Mouse (Mus musculus): ENCODE measurements around the gene Lysmd3. TPM values are rescaled to one million over a fixed set of nuclear protein-coding genes. Genes with fewer than 3 reads are reported as not detected.
"Not testable (repeated sequence)": the region's sequence is repeated elsewhere in the genome, so short reads cannot be mapped to it uniquely, and the experiment has no call there.

Lysmd3 gene
- polyA plus RNA-seq (2015; fragmentation: Nextera tagmentation; extraction: Ambion mirVana) = 22.8 and 23.6 TPM in 2 replicates

DNA sequence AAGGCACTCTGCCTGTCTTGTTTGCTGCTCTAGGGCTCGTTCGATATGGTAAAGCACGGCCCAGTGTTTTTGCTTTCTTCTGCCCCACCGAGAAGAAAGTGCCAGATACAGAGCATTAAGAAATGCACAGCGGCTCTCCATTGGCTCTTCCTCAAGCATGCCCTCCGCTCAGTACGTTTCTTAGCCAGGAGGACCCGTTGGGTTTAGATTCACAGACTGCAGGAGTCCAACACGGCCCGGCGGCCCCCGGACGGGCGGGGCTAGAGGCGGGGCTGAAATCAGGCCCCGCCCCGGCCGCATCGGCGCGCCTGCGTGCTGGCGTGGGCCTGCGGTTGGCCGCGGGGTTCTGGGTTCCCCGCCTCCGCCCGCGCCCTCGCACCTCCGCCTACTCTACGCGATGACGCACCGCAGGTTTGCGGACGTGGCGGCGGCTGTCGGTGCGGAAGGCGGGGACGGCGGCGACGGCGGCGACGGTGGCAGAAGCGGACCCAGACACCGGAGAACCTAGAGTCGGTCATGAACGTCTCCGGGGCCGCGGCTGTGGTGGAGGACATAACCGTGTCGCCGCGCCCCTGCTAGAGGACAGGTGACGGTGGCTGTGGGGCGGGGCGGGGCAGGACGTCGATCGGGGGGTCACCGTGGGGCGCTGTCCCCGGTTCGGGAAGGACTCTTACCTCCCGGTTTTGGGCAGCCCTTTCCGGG lies at the start of gene Lysmd3:
Lysmd3 (plus strand) TSS at position 313 of the 702 bp plus-strand sequence.
- Histone ChIP-seq H3K4me3 (replicated peaks) (peak within 1 kb of the TSS; percentile 76), H3K4me1 (no peaks in the 10 kb centered on the region; the same call in 1 of the 2 replicates), H3K9me3 (no peaks in the 10 kb centered on the region), H3K9ac (peak within 1 kb of the TSS; percentile 77), H3K27ac (peak within 1 kb of the TSS; percentile 90), H3K36me3 (no peaks in the 10 kb centered on the region), H3K27me3 (replicated peaks) (no peaks in the 10 kb centered on the region), H3K4me2 (peak within 1 kb of the TSS; percentile 72)
- ATAC-seq (ENCODE audit: insufficient read depth, low FRiP score, low read depth) = peak; percentile 100
- under 1% methylated on average over 72 of the region's 73 CpGs for WGBS

- no peak overlapping the region for H3K4me2 ChIP-seq
- no peaks in the 10 kb centered on the region for H3K36me3 ChIP-seq
- ATAC-seq (ENCODE audit: insufficient read depth, low FRiP score, low read depth) = no peak
- no peak overlapping the region for H3K9ac ChIP-seq
- no peak overlapping the region for H3K27ac ChIP-seq
- H3K4me1 ChIP-seq = no peaks in the 10 kb centered on the region
- H3K9me3 ChIP-seq = no peaks in the 10 kb centered on the region
- no peak overlapping the region for H3K4me3 ChIP-seq (replicated peaks)
- no peaks in the 10 kb centered on the region for H3K27me3 ChIP-seq (replicated peaks)
- 86% methylated on average over 4 of the region's 4 CpGs for WGBS
Measured at GRCm38 (mm10) chr13:81610349-81610748, 47.1 kb upstream of the Lysmd3 start.

DNA sequence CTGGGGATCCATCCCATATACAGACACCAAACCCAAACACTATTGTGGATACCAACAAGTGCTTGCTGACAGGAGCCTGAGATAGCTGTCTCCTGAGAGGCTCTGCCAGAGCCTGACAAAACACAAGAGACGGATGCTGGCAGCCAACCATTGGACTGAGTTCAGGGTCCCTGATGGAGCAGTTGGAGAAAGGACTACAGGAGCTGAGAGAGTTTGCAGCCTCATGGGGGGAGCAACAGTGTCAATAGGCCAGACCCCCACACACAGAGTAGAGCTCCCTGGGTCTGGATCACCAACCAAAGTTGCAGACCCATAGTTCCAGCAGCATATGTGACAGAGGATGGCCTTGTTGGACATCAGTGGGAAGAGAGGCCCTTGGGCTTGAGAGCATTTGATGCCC lies 29.6 kb upstream of the Lysmd3 start:
- not testable (repeated sequence) for H3K4me1 ChIP-seq; H3K4me2 ChIP-seq; ATAC-seq (ENCODE audit: insufficient read depth, low FRiP score, low read depth); H3K9me3 ChIP-seq; H3K27me3 ChIP-seq (replicated peaks); H3K27ac ChIP-seq; H3K4me3 ChIP-seq (replicated peaks); H3K9ac ChIP-seq; H3K36me3 ChIP-seq
- 71% methylated on average over 1 of the region's 1 CpGs for WGBS

DNA sequence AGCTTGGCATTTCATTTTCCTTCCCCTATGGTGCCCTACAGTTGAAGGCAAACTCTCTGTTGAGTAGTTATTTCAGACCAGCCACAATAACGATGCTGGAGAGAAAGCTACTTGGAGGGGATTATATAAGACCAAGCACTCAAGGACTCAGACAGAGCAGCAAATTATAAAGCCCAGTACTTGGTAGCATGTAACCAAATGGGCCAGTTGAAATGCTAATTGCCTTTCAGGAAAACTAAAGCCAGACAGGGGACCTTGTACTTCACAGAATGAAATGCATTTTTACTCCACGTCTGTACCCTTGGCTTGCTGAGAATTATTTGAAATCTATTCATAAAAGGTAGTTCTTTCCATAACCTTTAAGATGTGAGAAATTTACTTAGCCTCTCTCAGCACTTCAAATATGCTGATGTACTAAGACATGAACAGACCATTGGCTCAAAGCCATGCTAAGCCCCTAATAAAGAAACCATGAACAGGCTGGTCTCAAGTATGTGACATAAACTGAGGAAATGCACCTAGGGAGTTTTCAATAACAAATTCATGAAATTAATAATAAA lies 28.8 kb upstream of the Lysmd3 start:
- WGBS = 73% methylated on average over 2 of the region's 2 CpGs
- Histone ChIP-seq H3K36me3 (no peaks in the 10 kb centered on the region), H3K4me1 (peaks cover 8% of the 10 kb centered on the region; the same call in 1 of the 2 replicates), H3K9me3 (no peaks in the 10 kb centered on the region), H3K9ac (no peak overlapping the region), H3K27ac (no peak overlapping the region), H3K4me2 (no peak overlapping the region), H3K4me3 (replicated peaks) (no peak overlapping the region), H3K27me3 (replicated peaks) (peaks cover 6% of the 10 kb centered on the region; the same call in 1 of the 2 replicates)
- no peak for ATAC-seq (ENCODE audit: insufficient read depth, low FRiP score, low read depth)

DNA sequence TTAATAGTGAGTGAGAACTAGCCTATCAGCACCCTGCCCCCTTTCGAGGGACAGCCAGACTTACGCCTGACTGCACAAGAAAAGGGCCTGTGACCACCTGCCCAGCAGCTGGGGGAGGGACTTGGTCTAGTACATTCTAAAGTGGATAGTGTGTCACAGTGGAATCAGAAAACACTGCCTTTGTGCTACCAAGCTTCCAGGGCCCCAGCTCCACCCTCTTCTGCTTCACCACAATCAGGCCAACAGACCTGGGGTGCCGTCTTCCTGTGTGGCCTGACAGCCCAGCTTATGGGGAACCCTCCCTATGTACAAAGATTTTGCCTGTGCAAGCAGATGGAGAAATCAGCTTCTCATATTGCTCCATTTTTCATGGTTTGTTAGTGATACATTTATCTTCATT lies 28.1 kb upstream of the Lysmd3 start:
- ATAC-seq (ENCODE audit: insufficient read depth, low FRiP score, low read depth) = no peak
- no peaks in the 10 kb centered on the region for H3K36me3 ChIP-seq
- H3K27me3 ChIP-seq (replicated peaks) = peaks cover 6% of the 10 kb centered on the region; the same call in 1 of the 2 replicates
- H3K9ac ChIP-seq = no peak overlapping the region
- H3K4me1 ChIP-seq = peaks cover 8% of the 10 kb centered on the region; the same call in 1 of the 2 replicates
- H3K9me3 ChIP-seq = no peaks in the 10 kb centered on the region
- H3K4me3 ChIP-seq (replicated peaks) = no peak overlapping the region
- 65% methylated on average over 3 of the region's 3 CpGs for WGBS
- no peak overlapping the region for H3K4me2 ChIP-seq
- H3K27ac ChIP-seq = no peak overlapping the region

DNA sequence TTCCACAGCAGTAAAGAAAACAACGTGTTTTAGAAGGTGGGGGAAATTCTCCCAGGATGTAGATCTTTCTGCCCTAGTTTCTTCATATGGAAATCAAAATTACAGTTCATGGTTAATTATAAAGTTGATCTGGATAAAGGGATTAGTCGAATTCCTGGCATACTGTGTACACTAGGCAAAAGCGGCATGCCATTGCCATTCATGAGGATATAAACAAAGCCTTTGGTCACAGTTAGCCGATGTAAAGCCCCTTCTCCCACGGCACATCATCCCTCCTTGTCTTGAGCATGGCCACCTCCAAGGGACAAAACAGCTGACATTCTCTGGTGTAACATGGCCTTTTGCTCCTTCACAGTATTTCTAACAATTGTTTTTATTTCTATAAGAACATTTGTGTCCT lies 26.9 kb upstream of the Lysmd3 start:
- Histone ChIP-seq H3K4me1 (peaks cover 8% of the 10 kb centered on the region; the same call in 1 of the 2 replicates), H3K9ac (no peak overlapping the region), H3K36me3 (no peaks in the 10 kb centered on the region), H3K4me3 (replicated peaks) (no peak overlapping the region), H3K27ac (no peak overlapping the region), H3K27me3 (replicated peaks) (peaks cover 6% of the 10 kb centered on the region; the same call in 1 of the 2 replicates), H3K4me2 (no peak overlapping the region), H3K9me3 (no peaks in the 10 kb centered on the region)
- WGBS = 72% methylated on average over 5 of the region's 5 CpGs
- no peak for ATAC-seq (ENCODE audit: insufficient read depth, low FRiP score, low read depth)

- Histone ChIP-seq H3K27ac (no peak within 1 kb of the TSS), H3K4me2 (peak within 1 kb of the TSS; percentile 73), H3K9ac (no peak within 1 kb of the TSS), H3K4me3 (replicated peaks) (peak within 1 kb of the TSS; percentile 39), H3K27me3 (replicated peaks) (peaks cover 6% of the 10 kb centered on the region; the same call in 1 of the 2 replicates), H3K36me3 (no peaks in the 10 kb centered on the region), H3K4me1 (peaks cover 8% of the 10 kb centered on the region; the same call in 1 of the 2 replicates), H3K9me3 (no peaks in the 10 kb centered on the region)
- peak; percentile 97 for ATAC-seq (ENCODE audit: insufficient read depth, low FRiP score, low read depth)
- under 1% methylated on average over 42 of the region's 42 CpGs for WGBS
Measured at GRCm38 (mm10) chr13:81632720-81633415, 24.6 kb upstream of the Lysmd3 start, which contains the start of gene Adgrv1. Adgrv1 (minus strand) TSS chr13:81633154.

DNA sequence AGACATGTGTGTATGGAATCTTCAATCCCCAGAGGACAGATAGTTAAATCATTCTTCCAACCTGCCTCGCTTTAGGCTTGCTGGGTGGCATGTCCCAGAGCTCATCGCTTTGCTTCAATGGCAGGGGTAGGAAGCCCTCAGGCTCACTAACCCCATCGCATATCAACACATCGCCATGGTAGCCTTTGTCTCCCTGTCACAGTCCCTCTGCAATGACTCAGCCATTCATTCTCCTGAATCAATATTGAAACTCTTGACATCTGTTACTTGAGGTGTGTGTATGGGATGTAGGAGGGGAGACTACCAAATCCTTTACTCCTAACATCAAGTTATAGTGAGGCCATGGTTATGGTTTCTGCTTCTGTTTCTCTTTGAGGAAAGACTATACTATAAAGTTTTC lies 17.8 kb upstream of the Lysmd3 start:
- H3K36me3 ChIP-seq = no peaks in the 10 kb centered on the region
- H3K27ac ChIP-seq = no peak overlapping the region
- WGBS = 42% methylated on average over 4 of the region's 4 CpGs
- no peak overlapping the region for H3K4me2 ChIP-seq
- H3K4me3 ChIP-seq (replicated peaks) = no peak overlapping the region
- H3K9me3 ChIP-seq = no peaks in the 10 kb centered on the region
- no peaks in the 10 kb centered on the region for H3K27me3 ChIP-seq (replicated peaks)
- H3K4me1 ChIP-seq = 0 out of 2 replicates have a peak, but pooled peaks cover 2% of the 10 kb centered on the region
- ATAC-seq (ENCODE audit: insufficient read depth, low FRiP score, low read depth) = no peak
- no peak overlapping the region for H3K9ac ChIP-seq

DNA sequence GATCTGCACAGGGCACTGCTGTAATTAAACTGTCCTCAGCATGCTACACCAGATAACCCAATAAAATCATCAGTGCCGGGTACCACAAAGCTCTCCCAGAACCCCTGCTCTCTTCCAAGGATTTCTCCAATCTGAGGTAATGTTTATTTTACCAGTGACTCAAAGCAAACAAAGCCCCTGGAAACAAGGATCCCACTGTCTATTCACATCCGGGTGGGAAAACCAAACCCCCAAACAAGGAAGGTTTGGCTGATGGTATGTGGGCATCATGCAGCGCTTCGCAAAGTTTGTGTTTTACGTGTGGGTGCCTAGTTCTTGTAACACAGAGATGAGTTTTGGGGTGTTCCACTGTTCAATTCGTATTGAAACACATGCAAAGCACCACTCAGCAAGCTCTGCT lies 16.6 kb upstream of the Lysmd3 start:
- no peak overlapping the region for H3K27ac ChIP-seq
- no peaks in the 10 kb centered on the region for H3K9me3 ChIP-seq
- no peak overlapping the region for H3K4me2 ChIP-seq
- H3K27me3 ChIP-seq (replicated peaks) = no peaks in the 10 kb centered on the region
- ATAC-seq (ENCODE audit: insufficient read depth, low FRiP score, low read depth) = no peak
- H3K36me3 ChIP-seq = no peaks in the 10 kb centered on the region
- 0 out of 2 replicates have a peak, but pooled peaks cover 2% of the 10 kb centered on the region for H3K4me1 ChIP-seq
- no peak overlapping the region for H3K4me3 ChIP-seq (replicated peaks)
- 32% methylated on average over 6 of the region's 6 CpGs for WGBS
- H3K9ac ChIP-seq = no peak overlapping the region

DNA sequence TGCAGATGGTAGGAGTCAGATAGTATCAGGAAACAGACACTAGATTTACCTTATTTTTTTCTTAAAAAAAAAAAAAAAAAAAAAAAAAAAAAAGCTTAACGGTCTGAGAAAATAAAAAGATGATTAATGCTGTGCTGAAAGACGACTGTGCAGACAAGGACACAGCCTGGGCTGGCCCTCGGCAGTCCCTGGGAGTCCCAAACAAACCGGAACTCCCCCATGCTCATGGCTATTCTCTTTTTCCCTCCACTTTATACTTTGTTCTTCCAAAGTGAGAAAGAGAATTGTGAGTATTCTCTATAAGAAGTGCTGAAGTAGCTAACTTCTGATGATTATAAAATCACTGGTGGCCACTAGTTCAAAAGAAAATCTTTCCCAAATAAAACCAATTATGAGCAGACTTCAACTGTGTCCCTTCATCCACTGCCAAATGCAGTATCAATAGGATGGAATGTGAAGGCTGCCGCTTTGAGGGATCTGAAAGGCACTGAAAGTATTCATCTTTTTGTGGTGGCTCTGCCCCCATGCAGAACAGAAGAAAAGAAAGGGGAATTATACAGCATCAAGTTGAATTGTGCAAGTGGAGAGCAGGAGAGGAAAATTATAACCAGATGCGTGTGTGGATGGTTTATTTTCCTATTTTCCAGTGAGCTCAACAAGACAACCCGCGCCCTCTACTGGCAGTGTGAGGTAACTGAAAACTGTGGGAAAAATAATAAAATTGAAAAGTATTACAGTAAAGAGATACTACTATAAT lies 16.0 kb upstream of the Lysmd3 start:
- WGBS = 10% methylated on average over 8 of the region's 8 CpGs
- ATAC-seq (ENCODE audit: insufficient read depth, low FRiP score, low read depth) = no peak
- Histone ChIP-seq H3K9me3 (no peaks in the 10 kb centered on the region), H3K9ac (no peak overlapping the region), H3K4me2 (peak overlapping the region; percentile 39), H3K4me3 (replicated peaks) (no peak overlapping the region), H3K27ac (no peak overlapping the region), H3K27me3 (replicated peaks) (no peaks in the 10 kb centered on the region), H3K4me1 (0 out of 2 replicates have a peak, but pooled peaks cover 2% of the 10 kb centered on the region), H3K36me3 (no peaks in the 10 kb centered on the region)

- WGBS = 59% methylated on average over 7 of the region's 7 CpGs
- no peak overlapping the region for H3K9ac ChIP-seq
- no peak overlapping the region for H3K27ac ChIP-seq
- H3K4me3 ChIP-seq (replicated peaks) = no peak overlapping the region
- H3K27me3 ChIP-seq (replicated peaks) = no peaks in the 10 kb centered on the region
- no peaks in the 10 kb centered on the region for H3K9me3 ChIP-seq
- H3K4me2 ChIP-seq = no peak overlapping the region
- ATAC-seq (ENCODE audit: insufficient read depth, low FRiP score, low read depth) = peak; percentile 92
- no peaks in the 10 kb centered on the region for H3K36me3 ChIP-seq
- H3K4me1 ChIP-seq = 0 out of 2 replicates have a peak, but pooled peaks cover 2% of the 10 kb centered on the region
Measured at GRCm38 (mm10) chr13:81642491-81643149, 14.8 kb upstream of the Lysmd3 start.

Data from stomach, embryonic 15.5 days (tissue).